Mouse (Mus musculus) spleen, postnatal 14 days (tissue): Measurements from ENCODE around the gene Ptov1.
"Not testable (repeated sequence)": the region's sequence is repeated elsewhere in the genome, so short reads cannot be mapped to it uniquely, and the experiment has no call there.

ENCODE experiments used
- DNase-seq, 2 experiments: peaks; one replicate each; pipeline ENCODE4 v3.0.0; 2021 to 2022; ENCODE audit warnings: low spot score in 2 of 2

Gene Ptov1

DNA sequence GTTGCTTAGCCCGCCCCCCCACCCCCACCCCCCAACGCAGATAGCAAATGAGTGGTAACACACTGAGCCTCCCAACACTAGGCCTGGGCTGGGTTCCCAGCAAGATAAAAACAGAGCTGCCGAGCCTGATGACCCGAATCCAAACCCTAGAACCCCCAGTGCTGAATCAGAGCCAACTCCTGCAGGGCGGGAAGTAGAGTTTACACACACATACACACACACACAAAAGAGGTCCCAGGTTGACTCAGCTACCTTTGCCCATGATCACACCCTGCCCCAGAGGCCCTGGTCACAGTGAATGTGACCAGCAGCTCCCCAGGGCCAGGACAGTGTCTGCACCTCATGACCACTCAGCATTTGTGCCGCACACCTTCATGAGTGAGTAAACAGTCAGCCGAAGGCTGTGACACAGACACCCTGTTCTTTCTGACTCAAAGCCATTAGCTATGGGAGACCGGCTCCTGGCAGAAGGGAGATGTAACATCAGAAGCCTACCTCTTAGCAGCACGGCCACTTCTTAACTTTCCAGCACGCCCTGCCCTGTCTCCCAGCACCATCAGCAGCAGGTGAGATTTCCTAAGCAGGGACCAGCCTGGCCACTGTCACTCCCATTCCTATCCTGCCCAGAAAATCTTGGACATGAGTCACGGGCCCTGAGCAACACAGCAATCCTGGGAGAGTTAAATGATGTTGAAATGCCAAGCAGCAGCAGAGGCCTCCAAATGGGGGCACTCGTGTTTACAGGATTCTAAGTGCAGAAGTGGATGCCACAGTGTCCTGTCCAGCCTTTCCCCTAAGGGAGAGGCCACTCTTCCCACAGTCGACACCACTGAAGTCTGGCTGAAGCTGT, 18.9 kb upstream of the Ptov1 start:
- no peak for DNase-seq

DNA sequence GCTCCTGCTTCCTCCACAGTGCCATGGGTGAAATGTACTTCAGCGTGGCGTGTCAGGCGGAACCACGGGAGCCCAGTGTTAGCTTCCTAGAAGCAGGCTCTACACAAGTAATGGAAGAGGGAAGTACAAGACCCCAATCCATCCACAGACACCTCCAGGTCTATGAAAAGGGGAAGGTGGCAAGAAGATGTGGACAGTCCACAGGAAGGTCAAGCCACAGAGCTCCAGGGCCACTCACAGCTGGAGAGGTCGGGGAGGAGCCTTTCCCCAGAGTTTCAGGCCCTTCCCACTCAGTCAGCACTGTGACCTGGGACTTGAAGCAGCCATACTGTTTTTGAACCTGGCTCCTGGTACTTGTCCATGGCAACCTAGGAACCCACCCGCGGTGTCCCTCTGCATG, 17.4 kb upstream of the Ptov1 start:
- no peak for DNase-seq

DNA sequence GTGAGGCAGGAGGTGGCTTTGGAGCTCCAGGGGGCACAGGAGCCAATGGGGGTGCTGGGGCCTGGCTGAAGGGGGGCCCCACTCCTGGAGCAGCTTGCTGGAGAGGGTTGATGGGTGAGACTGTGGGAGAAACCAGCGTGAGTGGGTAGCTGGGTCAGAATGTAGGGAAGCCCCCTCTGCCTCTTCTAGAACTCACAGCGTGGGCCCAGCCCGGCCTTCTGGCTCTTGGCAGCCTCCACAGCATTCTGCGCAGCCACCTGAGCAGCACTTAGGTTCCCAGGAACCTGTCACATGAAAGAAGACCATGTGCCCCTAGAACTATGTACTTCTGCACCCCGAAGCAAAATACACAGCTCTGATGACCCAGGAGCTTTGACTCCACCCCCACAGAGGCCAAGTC, 15.0 kb upstream of the Ptov1 start:
- no peak for DNase-seq

DNA sequence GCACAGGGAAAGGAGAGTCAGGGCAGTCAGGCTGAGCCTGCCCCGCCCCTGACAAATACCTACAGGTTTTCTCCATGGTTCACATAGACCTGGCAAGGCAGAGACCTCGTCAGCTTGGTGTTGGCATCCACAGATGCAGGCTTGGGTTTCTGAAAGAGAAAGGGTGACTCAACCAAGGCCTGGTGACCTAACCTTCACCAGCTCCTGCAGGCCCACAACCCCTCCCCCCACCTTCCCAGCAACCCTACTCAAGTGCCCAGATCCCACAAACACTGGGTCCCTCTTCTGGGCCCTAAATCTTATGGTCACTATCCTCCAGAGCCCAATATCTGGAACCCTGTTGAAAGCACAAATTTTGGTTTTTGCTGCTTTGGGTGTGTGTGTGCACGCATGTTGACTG, 13.4 kb upstream of the Ptov1 start:
- no peak for DNase-seq

DNA sequence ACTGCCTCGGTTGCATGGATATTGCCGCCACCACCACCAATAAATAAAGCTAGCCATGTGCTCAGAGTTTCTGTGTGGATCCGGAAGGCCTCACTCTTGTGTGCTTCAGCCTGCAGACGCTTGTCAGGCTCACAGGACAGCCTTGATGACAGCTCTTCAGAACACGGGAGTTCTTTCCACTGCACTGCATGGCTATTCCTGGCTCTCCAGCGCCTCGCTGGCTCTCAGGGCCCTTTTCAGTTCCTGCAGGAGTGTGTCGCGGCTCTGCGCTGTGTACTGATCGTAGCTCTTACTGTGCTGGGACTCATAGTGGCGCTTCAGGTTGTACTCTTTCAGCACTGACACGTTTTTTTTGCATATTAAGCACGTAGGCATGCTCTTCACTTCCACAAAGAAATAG, 8.2 kb upstream of the Ptov1 start:
- no peak for DNase-seq

DNA sequence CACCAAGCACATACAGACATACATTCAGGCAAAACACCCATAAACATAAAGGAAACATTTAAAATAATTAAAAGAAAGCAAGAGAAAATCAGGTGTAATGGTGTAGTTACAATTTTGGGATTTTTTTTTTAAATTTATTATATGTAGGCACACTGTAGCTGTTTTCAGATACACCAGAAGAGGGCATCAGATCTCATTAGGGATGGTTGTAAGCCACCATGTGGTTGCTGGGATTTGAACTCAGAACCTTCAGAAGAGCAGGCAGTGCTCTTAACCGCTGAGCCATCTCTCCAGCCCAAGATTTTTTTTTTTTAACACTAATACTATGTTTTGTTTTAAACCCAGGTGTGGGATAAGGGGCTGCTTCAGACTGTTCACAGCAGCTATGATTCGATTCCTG, 2.2 kb upstream of the Ptov1 start:
- not testable (repeated sequence) for DNase-seq

DNA sequence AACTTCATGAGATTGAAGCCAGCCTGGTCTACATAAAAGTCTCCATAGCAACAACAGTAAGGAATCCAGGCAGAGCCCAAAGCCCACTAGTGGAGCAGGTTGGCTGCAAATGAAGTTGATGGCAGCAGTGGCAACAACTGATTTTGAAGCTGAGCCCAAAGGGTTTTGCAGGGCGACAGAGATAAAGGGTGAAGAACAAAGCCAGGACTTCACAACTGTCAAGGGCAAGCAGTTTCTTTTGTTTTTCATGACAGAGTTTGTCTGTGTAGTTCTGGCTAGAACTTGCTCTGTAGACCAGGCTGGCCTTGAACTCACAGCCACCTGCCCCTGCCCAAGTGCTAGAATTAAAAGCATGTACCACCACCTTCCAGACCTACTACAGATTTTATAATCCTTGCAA, 1.6 kb upstream of the Ptov1 start:
- no peak for DNase-seq

DNA sequence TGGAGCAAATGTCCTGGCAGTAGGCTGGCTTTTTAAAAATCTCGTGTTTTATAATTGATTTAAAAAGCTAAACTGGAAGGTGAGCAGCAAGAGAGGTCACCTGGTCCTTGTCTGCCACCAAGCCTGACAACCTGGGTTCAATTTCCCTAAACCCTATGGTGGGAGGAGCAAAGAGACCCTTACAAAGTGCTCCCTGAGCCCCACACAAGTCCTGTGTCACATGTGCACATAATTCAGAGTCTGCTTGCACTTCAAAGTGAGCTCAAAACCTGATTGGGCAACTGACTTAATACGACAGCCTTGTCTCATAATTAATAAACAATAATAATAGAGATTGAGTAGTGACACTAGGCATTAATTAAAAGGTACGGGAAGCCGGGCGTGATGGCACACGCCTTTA, 1.0 kb upstream of the Ptov1 start:
- DNase-seq, result no peak

DNA sequence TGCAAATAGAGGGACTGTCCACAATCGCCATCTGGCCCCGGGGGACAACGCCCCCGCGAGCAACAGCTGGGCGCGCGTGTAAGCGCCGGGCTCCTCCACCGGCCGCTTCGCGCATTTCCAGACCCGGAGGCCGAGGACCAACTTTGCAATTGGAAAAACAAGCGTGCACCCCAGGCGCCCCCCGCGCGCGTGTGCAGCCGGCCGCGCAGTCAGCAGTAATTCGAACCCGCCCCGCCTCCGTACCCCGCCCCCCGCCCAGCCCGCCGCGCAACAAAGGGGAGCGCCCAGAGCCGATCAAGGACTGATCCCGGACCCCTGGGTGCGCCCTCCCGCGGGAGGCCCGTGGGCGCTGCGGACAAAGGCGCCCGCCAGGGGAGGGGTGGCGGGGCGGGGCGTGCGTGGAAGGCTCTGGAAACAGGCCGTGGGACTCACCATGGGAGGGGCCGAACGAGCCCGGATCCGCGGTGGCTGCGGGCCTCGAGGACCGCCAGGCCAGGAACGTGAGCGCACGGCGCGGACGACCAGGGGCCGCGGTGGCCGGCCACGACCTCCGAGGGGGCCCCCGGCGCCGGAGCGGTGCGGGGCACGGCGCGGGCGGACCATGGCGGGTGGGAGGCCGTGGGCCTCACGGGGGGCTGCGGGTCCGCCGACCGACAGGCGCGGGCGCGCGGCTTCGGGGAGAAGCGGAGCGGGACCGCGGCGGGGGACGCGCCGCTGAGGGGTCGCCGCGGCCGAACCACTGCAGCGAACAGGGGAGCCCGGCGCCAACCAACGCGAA, 480 bp downstream of the Ptov1 start:
- DNase-seq, result no peak

DNA sequence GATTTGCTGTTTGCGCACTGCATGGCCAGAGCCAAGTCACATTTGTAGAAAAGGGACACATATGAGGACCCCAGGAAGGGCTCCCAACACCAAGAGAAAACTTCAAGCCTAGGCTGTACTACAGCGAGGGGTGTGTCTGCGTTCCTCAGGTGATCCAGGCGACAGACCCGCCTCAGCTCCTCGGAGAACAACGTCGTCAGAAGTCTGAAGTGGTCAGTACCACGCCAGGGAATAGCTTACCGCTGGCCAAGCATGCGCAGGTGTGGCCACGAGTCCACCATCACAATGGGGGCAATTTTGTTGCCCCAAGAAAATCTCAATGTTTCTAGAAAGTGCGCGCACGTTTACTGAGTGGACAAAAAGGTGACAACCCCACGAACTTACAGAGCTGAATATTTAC, 1.1 kb downstream of the Ptov1 start:
- no peak for DNase-seq

DNA sequence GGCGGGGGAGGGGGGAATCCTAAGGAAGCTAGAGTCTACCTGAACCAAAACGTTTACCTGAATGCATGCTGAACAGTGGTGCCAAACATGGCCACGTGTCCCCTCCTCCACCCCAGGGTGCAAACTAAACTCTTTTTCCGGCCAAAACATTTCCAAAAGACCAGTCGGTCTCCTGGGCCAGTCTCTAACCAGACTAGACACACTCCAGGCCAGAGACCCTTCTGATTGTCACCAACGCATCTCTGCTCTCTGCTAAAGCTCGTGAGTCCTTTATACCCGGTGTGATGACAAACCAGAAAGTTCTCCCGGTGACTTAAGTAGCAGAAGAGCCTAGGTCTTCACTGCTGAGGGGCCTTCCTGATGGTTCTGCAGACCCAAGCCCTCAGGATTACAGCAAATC, 1.8 kb downstream of the Ptov1 start:
- DNase-seq, result no peak

DNA sequence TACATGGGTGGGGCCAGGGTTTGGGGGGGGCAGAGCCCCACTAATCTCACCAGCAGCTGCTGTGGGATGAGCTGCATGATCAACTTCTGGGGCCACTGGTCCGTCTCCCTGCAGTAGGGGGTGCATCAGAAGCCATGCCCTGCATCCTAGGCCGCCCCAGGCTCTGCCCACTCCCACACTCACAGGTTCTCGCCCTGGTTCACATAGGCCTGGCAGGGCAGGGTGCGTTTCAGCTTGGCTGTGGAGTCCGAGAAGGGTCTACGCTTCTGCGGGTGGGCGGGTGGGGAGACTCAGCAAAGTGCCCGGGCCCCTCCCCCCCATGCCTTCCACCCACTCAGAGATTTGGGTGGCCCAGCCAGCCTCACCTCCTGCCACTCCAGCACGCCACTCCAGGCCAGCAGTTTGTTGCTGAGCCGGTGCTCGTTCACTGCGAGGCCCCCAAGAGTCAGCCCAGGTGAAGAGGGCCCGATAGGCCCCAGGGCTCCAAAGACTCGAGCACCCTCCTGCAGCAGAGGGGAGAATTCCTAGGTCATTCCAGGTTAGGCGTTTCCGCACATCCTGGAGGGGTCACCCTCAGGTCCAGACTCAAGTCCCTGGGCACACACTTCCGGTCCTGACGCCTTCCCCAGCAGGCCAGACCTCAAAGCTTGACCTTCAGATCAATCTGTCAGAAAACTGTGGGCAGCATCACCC, 2.4 kb downstream of the Ptov1 start:
- no peak for DNase-seq

DNA sequence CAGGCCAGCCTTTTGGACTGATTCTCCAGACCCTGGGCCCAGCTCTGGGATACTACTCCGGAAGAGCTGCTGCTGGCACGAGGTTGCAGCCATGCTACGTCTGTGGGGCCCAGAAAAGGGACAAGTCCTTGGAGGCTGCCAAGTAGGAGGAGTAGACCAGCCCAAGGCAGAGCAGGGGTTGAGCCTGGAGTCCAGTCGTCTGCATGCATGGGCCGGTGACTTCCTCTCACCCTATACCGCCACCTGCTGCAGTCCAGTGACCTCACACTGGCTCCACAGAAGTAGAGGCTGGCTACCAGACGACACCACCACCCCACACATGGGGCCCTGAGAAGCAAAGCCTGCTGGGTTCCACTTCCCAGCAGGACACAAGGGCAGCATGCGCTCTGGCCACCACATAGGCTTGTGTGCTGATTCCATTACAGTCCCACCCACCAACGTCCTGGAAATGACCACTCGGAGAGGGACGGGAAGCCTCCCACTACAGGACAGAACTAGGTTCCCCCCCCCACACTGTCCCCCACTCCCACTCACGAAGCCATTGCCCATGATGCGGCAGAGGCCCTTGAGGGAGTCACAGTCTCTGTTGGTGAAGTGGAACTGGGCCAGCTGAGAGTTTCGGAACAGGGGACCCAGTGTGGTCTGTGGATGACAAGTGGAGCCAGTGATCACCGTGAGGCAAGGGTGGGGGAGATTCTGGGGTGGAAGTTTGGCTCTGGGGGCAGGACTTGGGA, 3.1 kb downstream of the Ptov1 start:
- no peak for DNase-seq

DNA sequence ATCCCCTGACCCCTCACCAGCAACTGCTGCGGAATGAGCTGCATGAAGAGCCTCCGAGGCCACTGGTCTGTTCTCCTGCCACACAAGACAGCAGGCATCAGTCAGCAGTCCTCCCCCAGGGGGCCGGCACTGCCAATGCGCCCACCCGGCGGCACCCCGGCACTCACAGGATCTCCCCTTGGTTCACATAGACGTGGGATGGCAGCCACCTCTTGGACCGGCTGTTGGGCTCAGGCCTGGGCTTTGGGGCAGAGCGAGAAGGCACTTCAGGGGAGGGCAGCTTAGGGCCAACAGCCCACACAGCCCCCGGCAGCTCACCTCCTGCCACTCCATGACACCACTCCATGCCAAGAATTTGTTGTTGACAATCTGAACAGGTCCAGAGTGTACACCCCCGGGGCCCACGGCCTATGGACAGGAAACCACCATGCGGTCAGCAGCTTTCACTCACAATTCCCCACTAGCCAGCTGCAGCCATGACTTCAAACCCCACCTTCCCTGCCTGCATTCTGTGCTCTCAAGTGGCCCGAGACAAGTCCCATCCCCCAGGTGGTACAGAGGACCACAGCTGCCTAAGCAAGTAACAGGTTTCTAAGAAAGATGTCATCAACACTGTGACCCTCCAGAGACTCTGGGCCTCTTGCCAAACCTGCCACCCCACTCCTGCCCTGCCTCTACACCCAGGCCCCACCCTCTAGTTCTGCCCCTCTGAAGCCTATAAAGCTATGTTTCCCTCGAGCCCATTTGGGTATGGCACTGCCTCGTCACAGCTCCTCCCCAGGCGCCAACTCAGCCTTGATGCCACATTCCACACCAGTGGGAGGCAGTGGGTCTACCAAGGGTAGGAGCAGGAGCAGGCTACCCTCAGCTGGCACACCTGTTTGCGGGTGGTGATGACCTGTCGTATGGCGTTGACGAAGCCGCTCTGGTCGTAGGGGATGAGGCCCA, 4.7 kb downstream of the Ptov1 start:
- no peak for DNase-seq

DNA sequence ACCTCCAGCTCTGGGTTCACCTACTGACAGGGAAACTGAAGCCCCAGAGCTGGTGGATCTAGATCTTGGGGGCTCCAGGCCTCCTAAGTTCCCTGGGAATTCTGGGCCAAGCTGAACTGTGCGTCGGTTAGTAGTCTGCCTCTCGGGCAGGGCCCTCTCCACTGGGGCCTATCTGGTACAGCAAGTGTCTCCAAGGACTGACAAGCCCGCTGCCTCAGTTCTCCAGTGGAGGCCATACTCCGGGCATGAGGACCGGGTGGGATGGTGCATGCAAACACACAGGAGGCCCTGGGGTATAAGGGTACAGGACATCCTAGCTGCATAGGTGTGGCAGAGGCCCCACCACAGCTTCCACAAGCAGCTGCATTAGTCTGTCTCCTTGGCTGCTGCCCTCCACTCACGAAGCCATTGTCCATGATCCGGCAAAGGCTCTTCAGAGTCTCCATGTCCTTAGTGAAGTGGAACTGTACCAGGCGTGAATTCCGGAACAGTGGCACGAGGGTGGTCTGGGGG, 5.5 kb downstream of the Ptov1 start:
- no peak for DNase-seq

DNA sequence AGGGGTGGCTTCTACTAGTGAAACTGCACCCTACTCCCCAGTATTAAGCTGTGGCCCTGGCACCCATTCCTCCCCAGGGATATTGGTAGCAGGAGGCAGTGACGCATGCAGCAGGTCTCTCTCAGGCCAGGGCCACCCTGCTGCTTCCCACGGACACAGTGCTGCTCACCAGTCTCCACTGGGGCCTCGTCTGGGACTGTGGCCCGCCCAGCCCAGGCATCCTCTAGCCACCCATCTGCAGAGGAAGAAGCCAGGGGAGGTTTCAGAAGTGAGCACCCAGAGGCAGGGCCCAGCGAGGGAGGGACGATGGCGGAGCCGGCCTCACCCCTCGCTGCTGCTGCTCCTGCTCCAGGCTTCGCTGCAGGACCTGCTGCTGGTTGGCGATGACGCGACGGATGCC, 6.4 kb downstream of the Ptov1 start:
- DNase-seq, result no peak

DNA sequence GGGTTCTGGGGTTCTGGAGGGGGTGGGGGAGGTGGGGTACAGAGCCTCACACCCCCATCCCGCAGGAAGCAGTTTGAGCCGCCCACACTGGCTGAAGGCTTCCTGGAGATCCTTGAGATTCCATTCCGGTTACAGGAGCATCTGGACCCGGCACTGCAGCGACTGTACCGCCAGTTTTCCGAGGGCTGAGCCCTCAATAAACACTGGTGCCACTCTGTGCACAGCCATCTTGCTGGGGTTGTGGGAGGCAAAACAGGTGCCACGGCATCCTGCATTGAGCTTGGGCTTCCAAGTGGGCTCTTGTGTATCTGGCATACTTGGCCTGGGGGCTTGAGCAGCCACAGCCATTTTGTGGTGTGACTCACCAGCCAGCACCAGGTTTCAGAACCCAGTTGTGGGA, 7.2 kb downstream of the Ptov1 start:
- no peak for DNase-seq

DNA sequence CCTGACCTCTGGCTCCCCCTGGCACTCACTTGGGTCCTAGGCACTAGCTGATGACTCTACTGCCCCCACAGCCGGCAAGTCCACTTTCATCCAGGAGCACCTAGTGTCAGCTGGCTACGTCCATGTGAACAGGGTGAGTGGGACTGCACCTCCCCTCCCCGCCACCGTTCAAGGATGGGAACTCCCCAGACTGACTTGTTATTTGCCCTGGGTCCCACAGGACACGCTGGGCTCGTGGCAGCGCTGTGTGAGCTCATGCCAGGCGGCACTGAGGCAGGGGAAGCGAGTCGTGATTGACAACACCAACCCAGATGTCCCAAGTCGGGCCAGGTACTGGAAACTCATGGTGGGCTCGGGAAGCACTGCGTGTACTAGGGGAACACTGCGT, 8.2 kb downstream of the Ptov1 start:
- DNase-seq, result no peak

DNA sequence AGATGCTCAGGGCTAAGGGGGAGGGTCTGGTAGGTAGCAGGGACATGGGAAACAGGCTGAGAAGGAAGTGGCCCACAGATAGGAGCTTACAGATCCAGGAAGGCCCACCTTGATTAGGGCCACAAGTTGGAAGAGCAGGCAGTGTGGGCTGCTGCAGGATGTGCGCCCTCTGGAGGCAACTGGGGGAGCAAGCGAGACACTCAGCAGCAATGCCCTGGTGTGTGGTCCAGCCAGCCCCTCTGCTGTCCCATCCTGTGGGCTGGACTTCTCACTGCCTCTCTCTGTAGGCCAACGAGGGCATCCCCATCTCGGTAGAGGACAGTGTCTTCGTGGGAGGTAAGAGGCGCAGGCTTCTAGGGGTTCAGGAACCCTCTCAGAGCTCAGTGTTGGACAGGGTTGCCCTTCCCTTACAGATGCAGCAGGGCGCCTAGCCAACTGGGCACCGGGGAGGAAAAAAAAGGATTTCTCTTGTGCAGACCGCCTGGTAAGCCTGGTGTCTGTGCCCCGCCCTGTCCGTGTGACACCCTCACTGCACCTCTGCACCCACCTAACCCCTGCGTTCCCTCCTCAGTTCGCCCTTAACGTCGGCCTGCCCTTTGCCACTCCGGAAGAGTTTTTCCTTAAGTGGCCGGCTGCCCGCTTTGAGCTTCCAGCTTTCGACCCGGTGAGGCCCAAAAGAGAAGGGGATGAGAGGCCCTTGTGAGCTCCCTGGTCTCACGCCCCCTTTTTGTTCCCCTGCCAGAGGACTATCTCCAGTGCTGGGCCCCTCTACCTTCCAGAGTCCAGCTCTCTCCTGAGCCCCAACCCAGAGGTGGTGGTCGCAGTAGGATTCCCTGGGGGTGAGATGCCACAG, 8.8 kb downstream of the Ptov1 start:
- DNase-seq, result peak; percentile 47 to 71

DNA sequence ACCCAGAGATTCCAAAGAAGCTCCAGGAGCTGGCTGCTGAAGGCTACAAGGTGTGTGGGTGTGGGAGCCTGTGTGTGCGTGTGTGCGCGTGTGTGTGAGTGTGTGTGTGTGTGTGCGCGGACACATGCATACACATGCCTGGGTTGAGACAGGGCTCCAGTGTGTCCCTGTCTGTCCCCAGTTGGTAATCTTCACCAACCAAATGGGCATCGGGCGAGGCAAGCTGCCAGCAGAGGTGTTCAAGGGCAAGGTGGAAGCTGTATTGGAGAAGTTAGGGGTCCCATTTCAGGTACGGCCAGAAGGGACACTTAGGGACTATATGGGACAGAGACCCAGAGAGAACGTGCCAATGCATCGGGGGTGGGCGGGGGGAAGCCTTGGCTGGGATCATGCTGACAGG, 9.7 kb downstream of the Ptov1 start:
- no peak for DNase-seq
